Mouse (Mus musculus): ENCODE data around the gene Plscr4. TPM values are rescaled to one million over a fixed set of nuclear protein-coding genes. Genes with fewer than 3 reads are reported as not detected.

Plscr4 gene
- total RNA-seq (2021) = 1 to 10 TPM; 3.9 to 4.2 TPM
- long read RNA-seq, experiment 1, transcript Plscr4-201 (9 exons, 3,204 nt) = major isoform, 7 of 8 reads
- long read RNA-seq, experiment 1, partial matches to known transcripts = 1 of 8 reads
- long read RNA-seq, experiment 1, other reads (novel, unspliced or antisense) = 0 of 8 reads
- long read RNA-seq, experiment 2, transcript Plscr4-201 (9 exons, 3,204 nt) = major isoform, 7 of 8 reads
- long read RNA-seq, experiment 2, partial matches to known transcripts = 1 of 8 reads
- long read RNA-seq, experiment 2, other reads (novel, unspliced or antisense) = 0 of 8 reads

DNA sequence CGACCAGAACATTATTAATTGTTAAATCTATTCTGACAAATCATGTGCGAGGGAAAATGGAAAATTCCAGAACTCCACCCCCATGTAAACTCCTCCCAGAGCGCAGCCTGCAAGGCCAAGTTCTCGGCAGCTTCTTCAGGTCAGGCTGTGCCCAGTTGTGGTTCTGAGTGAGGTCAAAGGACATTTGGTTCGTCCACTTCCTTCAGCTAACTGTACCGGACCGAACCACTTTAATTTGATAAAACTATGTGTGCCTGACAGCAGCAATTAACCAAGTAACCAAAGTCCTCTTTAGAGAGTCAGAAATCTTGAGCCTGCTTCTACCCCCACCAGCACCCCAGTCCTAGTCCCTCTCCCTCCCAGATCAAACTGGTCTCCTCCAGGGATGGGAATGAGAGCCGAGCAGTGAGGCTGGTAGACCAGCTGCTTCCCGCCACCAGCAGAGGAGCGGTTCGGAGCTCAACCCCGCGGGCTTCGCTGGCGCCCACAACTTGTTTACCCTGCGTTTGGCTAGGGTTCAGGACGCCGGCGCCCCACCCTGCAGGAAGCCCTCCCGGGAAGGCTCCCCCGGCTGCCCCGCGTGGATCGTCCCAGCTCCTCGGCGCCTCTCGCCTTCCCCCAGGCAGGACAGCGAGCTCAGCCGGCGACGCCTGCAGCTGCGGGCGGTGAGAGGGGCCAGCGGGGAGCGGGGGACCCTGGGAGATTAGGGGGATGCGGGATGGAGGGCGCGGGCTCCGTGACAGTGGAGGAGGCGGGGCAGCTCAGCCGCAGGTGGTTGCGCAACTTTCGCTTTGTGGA, at the start of gene Plscr4:
TSS of gene Plscr4 (plus strand) at position 113 of the 798 bp plus-strand sequence.
- intact Hi-C loops (cut with DNase I; ENCODE audit: low total_unique reads) = no loop called here
- DNase-seq = peak; percentile 77

GRCm38 (mm10) chr9:92410225-92410624, 46.9 kb upstream of the Plscr4 start:
- intact Hi-C loops (cut with DNase I; ENCODE audit: low total_unique reads) = no loop called here
- no peak for DNase-seq

DNA sequence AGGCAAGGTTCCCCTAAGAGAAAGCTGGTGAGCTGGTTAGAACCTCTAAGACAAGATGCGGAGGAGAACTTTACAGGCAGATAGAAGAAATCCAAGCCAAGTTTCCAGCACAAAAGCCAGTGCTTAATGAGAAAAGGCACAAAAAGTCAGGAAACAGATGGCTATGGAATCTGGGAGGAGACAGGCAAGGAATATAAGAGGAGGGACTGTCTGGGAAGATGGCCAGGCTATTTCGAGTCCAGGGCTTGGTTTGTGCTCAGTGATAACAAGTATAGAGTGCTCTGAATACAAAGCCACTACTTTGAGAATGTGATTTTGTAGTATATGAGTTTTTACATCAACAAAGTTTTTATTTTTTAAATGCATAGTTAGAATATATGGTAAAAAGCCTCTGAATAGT, 45.1 kb upstream of the Plscr4 start:
- intact Hi-C loops (cut with DNase I; ENCODE audit: low total_unique reads) = no loop called here
- DNase-seq = peak; percentile 33

DNA sequence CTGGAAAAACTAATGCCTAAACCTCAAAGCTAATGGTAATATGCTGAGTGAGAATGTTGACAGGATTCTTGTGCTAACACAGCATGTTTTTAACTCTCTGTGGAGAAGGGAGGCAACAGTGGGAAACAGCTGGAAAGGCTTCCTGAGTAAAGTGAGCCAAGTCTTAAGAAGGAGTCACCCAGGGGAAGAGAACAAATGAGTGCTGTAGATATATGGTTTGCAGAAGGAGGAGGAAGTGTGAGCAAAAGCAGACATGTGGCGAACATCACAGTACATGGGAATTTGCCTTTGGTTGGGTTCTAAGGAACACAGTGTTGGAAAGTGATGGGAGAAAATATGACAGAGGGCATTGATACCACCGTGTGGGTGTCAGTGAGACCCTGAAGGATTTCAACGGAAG, 43.5 kb upstream of the Plscr4 start:
- intact Hi-C loops (cut with DNase I; ENCODE audit: low total_unique reads) = no loop called here

DNA sequence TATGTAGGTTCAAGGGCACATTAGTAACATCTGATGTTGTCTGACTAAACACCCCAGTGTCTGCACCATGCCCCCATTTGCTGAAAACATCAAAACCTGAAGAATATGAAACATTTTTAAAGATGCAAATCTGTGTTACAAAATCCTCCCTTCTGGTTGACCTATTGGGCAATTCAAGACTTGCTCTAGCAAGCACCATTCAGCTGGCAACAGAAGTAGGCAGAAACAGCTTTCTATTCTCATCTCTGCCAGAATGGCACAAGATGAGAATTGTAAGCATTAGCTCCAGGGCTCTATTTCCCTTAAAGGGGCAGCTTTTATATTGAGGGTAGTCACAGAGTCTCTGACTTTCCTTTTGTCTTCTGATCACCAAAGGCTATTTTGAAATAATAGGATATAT, 19.4 kb upstream of the Plscr4 start:
- intact Hi-C loops (cut with DNase I; ENCODE audit: low total_unique reads) = no loop called here
- DNase-seq = no peak

More for the DNA sequence above, 43.5 kb upstream of the Plscr4 start:
- no peak for DNase-seq

GRCm38 (mm10) chr9:92441468-92441867, 15.7 kb upstream of the Plscr4 start:
- DNase-seq = no peak
- intact Hi-C loops (cut with DNase I; ENCODE audit: low total_unique reads) = no loop called here

DNA sequence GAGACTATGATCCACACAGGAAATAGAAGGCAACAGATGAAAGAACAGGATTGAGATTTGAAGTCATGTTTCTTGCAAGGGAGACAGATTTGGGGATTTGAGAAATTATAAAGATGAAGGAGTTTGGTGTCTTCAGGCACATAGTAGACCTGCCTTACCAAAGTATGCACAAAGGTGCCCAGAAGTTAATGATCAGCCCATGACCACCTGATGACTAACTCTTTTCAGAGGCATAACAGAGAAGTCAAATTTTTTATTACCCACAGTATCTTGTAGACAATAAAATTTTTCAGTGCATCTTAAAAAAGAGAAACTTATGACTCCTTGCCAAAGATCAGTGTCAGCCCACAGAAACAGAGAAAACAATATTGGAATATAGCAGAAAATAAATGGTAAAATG, 12.6 kb upstream of the Plscr4 start:
- DNase-seq = no peak
- intact Hi-C loops (cut with DNase I; ENCODE audit: low total_unique reads) = no loop called here

- no peak for DNase-seq
- intact Hi-C loops (cut with DNase I; ENCODE audit: low total_unique reads) = no loop called here
These were observed 568 bp upstream of the Plscr4 start for GRCm38 (mm10) chr9:92456605-92457004.

GRCm38 (mm10) chr9:92458059-92458402, 858 bp downstream of the Plscr4 start:
- intact Hi-C loops (cut with DNase I; ENCODE audit: low total_unique reads) = no loop called here
- no peak for DNase-seq

DNA sequence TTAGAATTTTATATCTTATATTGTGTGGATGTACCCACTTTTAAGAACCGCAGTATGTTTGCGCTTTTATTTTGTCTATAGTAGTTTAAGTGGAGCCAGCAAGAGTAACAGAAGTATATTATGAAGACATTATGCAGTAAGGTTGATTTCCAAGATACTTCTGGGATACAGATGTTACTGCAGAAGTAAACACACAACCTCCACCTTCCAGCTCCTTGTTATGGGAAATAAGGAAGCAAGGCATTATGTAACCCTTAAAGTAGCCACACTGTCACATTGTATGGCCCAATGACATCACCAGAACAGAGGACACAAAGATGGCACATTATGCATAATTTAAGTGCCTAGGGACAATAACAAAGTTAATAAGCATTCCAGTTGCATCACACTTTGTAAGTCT, 1.2 kb downstream of the Plscr4 start:
- DNase-seq = no peak
- intact Hi-C loops (cut with DNase I; ENCODE audit: low total_unique reads) = no loop called here

DNA sequence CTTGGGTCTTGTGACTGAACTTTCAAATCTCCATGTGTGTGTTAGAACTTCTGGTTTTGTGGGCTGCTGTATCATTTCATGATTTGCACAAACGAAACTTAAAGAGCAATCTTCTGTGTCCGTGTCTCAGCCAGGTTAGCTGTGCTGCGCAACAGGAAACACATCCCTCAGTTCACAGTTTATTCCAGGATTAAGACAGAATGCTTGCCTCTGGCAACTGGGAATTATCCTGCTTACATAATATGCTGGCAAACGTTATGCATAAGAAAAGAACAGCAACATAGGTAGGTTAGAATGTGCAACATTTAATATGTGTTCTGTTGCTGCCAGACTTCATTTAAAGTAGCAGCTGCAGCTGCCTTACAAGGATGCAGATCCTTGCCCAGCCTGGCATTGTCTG, 10.6 kb downstream of the Plscr4 start:
- no peak for DNase-seq
- intact Hi-C loops (cut with DNase I; ENCODE audit: low total_unique reads) = no loop called here

DNA sequence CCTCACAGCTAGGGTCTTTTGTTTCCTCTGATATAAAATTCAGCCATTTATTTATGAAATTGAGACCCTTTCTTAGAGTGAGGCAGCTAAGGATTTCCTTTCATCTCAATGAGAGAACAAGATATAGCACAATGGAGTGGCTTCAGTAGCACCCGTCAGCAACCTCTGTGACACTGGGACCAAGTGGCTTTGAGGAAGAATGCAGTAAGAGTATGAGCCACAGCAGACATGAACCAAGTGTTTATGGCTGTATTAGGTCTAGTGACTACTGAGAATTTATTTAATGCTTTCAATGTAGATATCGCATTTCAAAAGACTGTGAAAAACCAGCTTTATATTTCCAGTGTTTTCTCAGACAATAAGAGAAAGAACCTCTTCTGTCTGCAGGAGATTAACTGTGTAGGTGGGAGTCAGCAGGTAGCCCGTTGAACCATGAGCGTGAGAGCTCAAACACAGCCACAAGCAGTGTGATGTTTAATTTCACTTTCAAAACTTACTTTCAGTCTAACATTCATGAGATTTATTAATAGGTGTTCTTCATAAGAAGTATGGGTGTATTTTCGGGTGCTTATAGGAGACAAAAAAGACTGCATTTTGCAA, 15.2 kb downstream of the Plscr4 start:
- DNase-seq = no peak
- intact Hi-C loops (cut with DNase I; ENCODE audit: low total_unique reads) = no loop called here

DNA sequence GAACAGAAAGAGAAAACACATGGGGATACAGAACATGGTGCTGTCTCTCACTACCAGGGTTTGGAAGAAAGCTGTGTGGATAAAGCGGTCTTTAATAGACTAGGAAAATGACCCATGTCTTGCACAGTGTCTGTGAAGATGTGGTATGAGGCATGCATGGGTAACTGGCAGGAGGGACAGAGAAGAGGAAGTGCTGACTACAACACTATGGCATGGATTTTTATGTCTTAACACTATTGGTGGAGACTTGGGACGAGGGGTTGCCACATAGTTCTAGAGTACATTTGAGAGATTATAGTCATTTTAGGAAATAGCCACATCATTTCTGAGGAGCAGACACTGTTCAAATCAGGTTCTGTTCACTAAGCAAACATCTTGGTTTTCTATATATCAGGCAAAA, 16.0 kb downstream of the Plscr4 start:
- DNase-seq = no peak
- intact Hi-C loops (cut with DNase I; ENCODE audit: low total_unique reads) = no loop called here

- intact Hi-C loops (cut with DNase I; ENCODE audit: low total_unique reads) = no loop called here
- no peak for DNase-seq
These were observed 17.1 kb downstream of the Plscr4 start for GRCm38 (mm10) chr9:92474244-92474643.

- no peak for DNase-seq
- intact Hi-C loops (cut with DNase I; ENCODE audit: low total_unique reads) = no loop called here
These were observed 24.5 kb downstream of the Plscr4 start for GRCm38 (mm10) chr9:92481663-92482062.

DNA sequence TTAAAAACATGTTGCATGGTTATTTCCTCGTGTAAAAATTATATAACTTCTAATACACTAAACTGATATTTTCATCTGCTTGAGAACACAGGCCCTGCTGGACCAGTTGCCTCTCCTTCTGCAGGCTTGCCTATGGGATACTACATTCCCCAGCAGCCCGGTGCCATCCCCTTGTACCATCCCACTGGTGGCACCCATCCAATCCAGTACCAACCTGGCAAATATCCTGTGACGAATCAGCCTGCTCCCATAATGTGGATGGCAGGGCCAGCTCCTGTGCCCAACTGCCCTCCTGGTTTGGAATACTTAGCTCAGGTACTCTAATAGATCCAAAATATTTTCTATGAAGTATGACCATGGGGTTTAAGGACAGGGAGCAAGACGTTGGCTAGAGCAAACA, 25.4 kb downstream of the Plscr4 start:
- intact Hi-C loops (cut with DNase I; ENCODE audit: low total_unique reads) = no loop called here
- DNase-seq = peak; percentile 4

GRCm38 (mm10) chr9:92484710-92485267, 27.6 kb downstream of the Plscr4 start:
- intact Hi-C loops (cut with DNase I; ENCODE audit: low total_unique reads) = no loop called here
- no peak for DNase-seq

DNA sequence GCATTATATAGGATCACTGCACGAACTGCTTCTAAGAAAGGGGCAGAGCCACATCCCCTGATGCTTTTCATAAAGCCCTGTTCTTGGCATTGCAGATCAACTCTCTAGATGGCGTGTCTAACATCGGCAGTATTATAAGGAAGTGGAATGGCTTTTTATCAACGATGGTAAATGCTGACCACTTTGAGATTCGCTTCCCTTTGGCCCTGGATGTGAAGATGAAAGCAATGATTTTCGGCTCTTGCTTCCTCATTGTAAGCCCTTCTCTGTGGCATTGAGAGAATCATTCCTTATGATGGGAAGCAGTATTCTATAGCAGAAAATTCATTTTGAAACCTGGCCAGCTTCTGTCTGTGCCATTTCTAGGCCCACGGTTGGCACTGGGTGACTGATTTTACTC, 32.7 kb downstream of the Plscr4 start:
- DNase-seq = no peak
- intact Hi-C loops (cut with DNase I; ENCODE audit: low total_unique reads) = no loop called here

- intact Hi-C loops (cut with DNase I; ENCODE audit: low total_unique reads) = no loop called here
- no peak for DNase-seq
These were observed 33.1 kb downstream of the Plscr4 start for GRCm38 (mm10) chr9:92490319-92490718.

DNA sequence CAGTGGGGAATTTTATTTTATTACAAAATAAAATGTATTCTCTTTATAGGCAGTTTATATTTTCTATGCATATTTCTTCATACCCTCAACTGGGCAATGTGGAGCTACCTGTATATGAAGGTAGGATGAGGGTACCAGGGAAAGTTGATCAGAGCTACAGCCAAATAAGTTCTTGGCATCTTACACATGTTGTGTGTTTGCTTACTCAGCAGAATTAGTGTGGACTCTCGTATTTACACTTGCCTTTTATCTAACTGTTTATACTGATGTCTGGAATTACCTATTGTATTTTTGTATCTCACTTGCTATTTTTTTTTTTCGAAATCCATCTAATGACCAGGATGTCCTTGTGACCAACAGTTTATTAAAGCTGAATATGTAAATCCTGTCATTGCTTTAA, 34.1 kb downstream of the Plscr4 start:
- no peak for DNase-seq

More for the DNA sequence above, 34.1 kb downstream of the Plscr4 start:
- intact Hi-C loops (cut with DNase I; ENCODE audit: low total_unique reads) = no loop called here
